Mouse (Mus musculus): Measurements from ENCODE around the gene Trim26.

DNA sequence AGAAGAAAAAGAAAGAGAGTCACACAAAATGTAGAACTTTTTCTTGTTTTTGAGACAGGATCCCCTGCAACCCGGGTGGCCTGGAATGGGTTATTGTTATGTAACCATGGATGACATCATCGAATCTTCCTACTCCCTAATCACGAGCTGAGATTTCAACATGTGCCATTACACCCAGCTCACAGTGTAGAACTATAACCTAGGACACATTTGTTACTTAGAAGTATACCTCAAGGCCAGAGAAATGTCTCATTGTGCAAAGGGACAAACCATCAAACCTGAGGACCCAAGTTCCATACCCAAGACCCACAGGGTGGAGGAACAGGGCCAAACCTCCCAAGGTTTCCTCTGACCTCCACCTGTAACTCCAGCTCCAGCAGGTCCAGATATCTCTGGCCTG lies 66.7 kb downstream of the Trim26 start:
- no peak for TF ChIP-seq GATA1 (IDR thresholded peaks at IDR 0.05; ENCODE audit: borderline replicate concordance, low read length)
- TF ChIP-seq FLI1 (IDR thresholded peaks at IDR 0.05; ENCODE audit: low read length) = no peak
